Mouse (Mus musculus) mature B cell (primary cell): ENCODE results near the gene Catsper4.

Experiments used
- in situ Hi-C: fragments of 300-500 bp; cut with MboI; formaldehyde crosslinking; loops from 2 replicates; pipeline ENCODE4 v1.14.3; 2019

Gene Catsper4

DNA sequence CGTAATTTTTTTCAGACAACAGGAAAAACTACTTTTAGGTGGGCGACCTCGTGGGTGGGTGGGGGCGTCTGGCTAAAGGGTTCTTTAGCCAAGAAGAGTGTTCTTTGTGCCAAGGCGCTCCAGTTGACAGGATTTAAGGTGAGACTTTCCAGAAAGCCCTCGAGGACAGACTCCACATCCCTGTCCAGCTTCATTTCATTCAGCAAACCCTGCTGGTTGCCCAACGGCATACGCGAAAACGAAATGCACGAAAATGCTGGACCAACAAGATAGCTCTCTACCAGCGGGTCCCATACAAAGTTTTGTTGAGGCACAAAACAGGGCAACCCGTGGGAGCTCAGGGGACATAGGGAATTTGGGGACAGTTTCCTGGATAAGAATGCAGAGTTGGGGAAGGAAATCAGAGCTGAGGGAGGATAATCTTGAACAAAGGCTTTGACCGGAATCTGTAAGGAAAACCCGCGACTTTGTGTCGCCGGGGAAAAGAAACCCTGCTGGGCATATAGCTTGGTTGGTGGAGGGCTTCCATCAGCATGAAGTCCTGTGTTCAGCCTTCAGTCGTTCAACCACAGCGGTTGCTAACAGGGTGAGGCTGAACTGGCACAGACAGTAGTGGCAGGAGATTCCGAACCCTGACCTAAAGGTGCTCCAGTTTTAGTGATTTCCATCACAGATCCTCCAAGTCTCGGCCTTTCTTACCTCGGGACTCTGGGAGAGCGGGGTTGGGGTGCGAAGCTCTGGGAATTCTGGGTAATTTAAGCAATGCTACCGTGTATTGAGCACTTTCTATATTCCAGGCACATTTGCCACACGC lies 23.1 kb upstream of the Catsper4 start:
- in situ Hi-C loops = no loop called here

GRCm38 (mm10) chr4:134249651-134250050 lies 22.5 kb upstream of the Catsper4 start:
- in situ Hi-C loops = no loop called here

GRCm38 (mm10) chr4:134246719-134247258 lies 19.6 kb upstream of the Catsper4 start, which contains the start of gene Gm30191:
Gene Gm30191, plus strand, starts transcription at chr4:134246935.
- in situ Hi-C loops = no loop called here

GRCm38 (mm10) chr4:134246256-134246655 lies 19.1 kb upstream of the Catsper4 start:
- in situ Hi-C loops = no loop called here

- in situ Hi-C loops = no loop called here
Measured at GRCm38 (mm10) chr4:134245148-134245843, 18.1 kb upstream of the Catsper4 start, which contains the start of gene Zfp593. Gene Zfp593, minus strand, starts transcription at chr4:134245592.

DNA sequence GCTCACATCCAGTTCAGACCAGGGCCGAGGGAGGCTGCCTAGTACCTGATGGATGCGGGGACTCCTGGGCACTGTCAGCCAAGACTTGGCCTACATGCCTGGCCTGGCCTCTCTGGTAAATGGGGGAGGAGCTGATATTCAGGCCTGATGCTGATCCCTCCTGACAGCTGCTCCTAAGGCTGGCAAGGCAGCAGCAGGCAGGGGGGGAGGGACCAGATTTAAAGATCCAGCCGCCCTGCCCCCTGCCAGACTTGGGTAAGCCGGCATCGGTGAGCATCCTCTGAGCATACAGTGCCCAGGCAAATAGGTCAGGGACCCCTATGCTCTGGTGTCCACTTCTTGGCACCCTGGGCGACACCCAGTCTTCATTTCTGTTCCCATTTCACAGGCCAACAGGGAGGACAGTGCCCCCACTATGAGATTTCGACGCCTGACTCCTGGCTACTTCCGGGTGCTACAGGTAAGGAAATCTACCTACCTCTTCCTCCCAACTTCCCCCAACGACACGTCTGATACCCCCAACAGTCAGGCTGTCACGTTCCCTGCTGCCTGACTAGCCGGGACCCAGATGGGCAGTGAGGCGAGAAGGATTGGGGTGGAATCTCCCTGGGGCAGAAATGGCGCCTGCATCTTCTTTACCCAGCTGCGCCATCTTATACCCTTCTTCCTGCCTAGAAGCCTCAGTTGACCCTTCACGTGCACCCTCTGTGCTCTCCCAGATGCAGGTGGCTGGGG lies 16.5 kb upstream of the Catsper4 start, which contains the start of gene E130218I03Rik:
Gene E130218I03Rik (plus strand): TSS at position 147 of the 735 bp plus-strand sequence.
- in situ Hi-C loops = no loop called here

DNA sequence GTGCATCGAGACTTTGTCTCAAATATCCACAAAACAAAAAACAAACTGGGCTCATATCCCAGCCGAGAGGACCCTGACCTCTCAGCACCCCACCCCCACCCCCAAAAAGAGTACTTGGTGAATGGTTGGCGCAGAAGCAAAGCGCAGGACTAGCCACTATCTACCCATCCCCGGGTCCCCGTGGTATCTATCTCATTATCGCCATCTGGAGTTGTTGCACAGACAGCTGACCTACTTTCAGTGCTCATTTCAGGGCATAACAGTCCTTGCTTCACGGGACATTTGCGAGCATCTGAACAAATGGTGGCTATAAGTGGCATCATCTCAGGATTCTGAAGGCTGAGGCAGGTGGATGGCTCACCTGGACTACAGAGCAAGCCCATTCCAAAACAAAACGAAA lies 11.5 kb upstream of the Catsper4 start:
- in situ Hi-C loops = no loop called here

DNA sequence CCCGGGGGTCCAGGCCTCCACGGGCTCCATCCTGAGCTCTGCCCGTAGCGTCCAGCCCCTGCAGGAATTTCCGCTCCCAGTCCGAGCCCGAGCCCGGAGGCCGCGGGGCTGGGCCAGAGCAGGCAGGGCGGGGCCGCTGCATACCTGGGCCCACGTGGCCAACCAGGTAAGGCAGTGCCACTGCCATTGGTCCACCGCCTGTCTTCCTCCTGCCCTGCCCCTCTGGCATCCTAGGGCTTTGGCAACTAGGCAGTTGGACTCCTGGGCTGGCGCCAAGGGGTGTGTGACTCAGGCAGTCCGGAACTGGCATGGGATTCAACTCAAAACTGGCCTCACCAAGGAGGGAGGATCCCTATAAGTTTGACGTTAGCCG lies 11.1 kb upstream of the Catsper4 start, which contains the start of gene Cnksr1:
Gene Cnksr1 (minus strand): TSS at position 121 of the 373 bp plus-strand sequence.
- in situ Hi-C loops = no loop called here

- in situ Hi-C loops = no loop called here
Measured at GRCm38 (mm10) chr4:134237582-134238278, 10.5 kb upstream of the Catsper4 start.

- in situ Hi-C loops = no loop called here
Measured at GRCm38 (mm10) chr4:134234876-134235275, 7.7 kb upstream of the Catsper4 start.

DNA sequence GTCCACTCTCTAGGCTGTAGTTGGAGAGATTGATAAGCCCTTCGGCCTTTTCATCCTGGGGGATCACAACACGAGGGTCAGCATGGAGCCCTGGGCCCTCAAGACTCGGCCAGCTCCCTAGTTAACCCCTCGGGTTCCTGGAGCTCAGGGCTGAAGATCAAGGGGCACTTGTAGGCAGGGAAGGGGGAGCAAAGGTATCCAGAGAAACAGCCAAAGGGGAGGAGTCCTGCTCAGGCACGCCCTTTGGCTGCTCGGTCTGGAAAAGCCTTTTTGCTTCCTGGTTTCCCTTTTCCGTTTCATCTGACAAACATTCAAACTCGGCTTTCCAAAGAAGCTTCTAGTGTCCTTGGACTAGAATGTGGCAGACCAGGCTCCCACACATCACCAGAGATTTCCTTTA lies 3.2 kb upstream of the Catsper4 start:
- in situ Hi-C loops = no loop called here

- in situ Hi-C loops = no loop called here
Measured at GRCm38 (mm10) chr4:134222793-134223600, 4.2 kb downstream of the Catsper4 start.

GRCm38 (mm10) chr4:134206488-134207053 lies 20.6 kb downstream of the Catsper4 start:
- in situ Hi-C loops = no loop called here

DNA sequence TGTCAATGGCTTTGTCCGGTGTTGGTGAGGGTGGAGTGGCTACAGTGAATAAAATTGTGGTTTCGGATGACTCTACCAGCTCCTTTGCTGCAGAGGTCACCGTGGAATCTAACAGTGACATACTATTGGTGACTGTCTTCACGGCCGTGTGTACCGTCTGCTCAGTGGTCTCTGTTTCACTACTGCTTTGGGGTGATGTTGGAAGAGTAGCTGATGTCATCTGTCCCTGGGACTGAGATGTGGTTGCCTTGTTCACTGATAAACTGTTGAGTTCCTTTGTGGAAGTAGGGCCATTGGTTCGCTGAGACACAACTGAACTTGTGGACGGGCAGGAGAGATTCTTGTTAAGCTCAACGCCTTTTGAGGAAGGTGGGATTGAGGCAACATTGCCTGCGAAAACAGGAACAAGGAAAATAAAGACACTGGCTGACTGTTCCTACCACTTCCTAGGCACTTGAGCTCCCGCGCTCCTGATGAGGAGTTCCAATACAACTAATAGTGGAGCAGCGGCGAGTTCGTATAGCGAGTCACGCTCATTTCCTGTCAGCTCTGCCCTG lies 23.8 kb downstream of the Catsper4 start:
- in situ Hi-C loops = no loop called here

DNA sequence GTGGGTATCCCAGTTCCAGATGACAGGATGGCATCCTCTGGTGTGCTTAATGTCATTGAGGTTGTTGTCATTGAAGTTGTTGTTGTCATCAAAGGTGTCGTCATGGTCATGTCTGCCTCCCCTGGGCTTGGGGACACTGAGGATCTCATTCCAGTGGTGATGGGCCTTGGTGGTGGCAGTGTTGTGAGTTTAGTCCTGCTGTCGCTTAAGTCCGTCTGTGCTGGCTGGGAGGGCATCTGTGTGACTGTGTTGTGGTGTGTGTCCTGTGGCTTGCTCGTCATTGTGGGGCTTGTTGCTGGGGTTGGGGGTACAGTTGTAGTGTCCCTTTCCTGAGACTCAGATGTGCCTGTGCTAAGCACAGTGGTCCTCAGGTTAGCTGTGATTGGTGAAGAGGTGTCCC lies 24.3 kb downstream of the Catsper4 start, which contains the start of gene Gm7534:
Gene Gm7534 (minus strand): TSS at position 101 of the 400 bp plus-strand sequence.
- in situ Hi-C loops = no loop called here

DNA sequence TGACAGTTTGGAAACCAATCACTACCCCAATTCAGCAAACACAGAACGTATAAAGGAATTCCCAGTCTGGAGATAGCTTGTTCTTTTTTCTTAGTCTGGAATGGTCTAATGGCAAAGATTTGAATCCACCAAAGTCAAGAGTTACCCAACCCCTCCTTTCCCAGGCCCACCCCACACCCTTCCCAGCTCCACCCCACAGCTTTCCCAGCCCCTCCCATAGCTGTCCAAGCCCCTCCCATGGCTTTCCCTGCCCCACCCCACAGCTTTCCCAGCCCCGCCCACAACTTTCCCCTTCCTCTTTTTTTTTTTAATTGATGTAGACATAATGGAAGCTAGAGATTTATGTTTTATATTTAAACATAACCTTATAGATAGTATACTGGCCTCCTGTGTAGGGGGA lies 27.8 kb downstream of the Catsper4 start:
- in situ Hi-C loops = no loop called here

DNA sequence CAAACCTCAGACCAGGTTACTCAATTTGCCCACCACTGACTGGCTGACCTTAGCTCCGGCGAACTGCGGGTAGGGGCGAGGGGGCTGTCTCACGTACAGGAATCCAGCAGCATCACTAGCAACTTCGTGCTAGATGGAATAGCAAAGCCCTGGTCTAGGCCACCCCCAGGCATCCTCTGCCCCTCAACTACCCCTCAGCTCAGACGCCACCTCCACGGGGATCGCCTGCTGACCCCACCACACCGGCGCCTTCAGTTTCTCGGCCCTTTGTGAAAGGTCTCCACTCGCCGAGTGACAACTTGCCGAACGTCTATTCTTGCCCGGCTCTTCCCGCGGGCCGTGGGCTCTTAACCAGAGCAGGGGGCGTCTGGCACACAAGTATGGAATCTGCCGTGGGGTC lies 40.9 kb downstream of the Catsper4 start:
- in situ Hi-C loops = loop anchor here (5.0 kb wide), 1 partner anchor 101 kb away; the partner anchor contains the start of gene Pdik1l

- in situ Hi-C loops = loop anchor here (5.0 kb wide), 1 partner anchor 102 kb away; the partner anchor contains the start of gene Pdik1l
Measured at GRCm38 (mm10) chr4:134185569-134185968, 41.6 kb downstream of the Catsper4 start.

DNA sequence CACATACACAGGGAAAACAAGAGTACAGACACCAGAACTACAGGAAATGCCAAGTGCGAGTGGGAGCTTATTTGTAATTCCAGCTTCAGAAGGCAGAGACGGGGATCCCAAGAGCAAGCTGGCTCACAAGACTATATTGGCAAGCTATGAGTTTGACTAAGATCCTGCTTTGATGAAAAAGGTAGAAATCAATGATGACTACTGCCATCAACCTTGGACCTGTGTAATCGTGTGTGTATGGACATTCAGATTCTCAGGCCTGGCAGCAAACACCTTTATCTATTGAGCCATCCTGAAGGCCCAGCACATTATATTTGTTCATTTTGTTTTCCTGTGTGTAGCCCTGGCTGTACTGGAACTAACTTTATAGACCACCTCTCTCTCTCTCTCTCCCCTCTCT lies 43.5 kb downstream of the Catsper4 start:
- in situ Hi-C loops = no loop called here
